Mouse (Mus musculus) brain, embryonic 18.5 days (tissue): ENCODE measurements around the gene Grn.

ENCODE experiments used
- DNase-seq: peaks from one replicate; pipeline ENCODE4 v3.0.0-alpha.2; 2012; ENCODE audit warnings: low read depth, low spot score

The Grn gene

DNA sequence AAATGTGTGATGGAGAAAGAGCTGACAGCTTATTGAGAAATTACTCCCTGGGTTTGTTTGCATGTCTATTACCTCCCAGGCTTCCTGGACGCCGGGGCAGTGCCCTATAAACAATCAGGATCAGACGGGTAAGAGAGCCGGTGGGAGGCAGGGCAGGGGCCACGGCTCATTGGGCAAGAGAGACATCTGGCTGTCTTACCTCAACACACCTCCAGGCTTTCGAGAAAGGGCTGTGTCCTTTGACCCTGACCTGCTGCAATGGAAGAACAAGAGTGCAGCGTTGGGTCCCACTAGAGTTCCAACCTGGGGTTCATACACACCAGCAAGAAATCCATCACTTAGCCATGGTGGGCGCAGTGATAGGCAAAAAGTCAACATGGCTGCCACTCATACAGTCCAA is 8.6 kb upstream of the Grn start:
- DNase-seq, result no peak

DNA sequence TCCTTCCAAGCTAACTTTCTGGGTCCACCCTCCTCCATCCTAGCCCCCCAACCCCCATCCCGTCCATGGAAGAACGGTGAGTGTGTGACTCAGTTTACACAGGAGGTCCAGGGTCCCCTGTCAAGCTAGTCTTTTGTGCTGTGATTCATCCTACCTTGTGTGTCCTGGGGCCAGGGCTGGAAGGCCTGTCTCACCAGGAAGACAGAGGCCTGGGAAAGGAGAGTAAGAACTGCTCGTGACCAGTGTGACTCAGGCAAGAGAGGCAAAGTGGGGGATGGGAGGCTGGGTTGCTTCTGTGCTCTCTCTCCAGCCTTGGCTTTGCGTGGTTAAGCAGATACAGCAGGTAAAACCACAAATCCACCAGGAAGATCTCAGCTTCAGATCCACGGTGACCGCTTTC is 5.4 kb upstream of the Grn start:
- no peak for DNase-seq

DNA sequence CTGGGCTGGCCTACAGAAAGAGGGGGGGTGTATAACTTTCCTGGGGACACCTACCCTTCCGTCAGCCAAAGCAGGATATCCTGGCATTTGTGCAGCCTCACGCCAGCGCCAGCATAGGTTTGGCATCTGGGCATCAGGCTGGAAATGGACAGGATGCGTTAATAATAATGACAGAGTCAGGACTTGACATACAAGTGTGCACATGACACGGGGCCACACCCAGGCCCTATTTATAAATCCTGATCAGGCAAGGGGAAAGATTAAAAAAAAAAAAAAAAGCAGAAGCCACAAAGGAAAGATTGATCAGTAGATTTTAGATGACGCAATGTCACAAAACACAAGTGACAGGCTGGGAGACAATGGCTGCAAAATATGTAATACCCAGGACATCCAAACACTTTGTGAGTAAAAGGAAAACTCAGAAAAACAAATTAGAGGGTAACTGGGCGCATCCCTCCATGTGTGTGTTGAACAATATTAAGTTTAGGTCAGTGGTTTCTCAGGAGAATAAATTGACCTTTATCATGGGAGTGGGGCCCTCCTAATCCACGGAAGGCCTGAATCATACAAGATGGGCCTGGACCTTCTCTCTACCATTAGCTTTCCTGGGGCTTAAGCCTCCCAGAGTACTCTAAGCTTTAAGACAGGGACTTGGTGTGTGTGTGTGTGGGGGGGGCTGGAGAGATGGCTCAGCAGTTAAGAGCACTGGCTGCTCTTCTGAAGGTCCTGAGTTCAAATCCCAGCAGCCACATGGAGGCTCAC is 4.4 kb upstream of the Grn start:
- no peak for DNase-seq

DNA sequence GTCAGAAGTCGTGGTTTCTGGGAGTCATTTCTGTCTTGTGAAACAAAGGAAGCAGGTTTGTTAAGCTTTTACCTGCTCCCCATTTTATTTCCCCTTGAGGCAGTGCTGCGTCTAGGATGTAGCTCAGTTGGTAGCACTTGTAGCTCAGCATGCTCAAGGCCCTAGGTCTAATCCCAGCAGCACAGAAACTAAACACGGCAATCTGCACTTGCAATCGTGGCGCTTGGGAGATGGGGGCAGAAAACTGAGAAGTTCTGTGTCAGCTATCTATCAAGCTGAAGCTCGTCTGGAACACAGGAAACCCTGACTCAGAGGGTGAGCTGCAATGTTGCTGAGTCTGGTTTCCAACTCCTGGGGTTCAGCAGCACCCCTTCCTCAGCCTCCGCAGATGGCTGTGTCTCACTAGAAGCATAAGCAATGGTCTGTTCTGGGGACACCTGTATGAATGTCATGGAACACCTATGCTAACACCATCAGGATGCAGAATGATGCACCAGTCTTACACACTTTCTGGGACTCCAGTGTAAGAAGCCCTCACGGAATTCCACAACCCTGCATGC is 1.1 kb upstream of the Grn start:
- DNase-seq, result no peak

DNA sequence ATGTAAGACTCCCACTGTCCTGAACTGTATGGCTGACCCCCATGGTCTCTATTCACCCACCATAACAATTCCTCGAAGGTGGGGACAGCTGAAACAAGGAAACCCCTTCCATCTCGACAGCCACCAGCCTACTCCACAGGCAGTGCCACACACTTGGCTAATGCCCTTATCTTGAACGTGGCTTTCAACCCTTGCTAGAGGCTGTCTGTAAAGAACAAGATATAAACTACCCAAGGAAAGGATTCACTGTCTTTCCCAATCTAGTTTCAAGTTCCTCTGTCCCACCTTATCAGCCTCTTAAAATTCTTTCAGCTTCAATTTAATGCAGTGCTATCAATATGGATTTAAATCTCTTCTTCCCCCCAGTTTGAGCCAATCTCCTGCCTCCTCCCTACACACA is 564 bp upstream of the Grn start:
- DNase-seq, result no peak

DNA sequence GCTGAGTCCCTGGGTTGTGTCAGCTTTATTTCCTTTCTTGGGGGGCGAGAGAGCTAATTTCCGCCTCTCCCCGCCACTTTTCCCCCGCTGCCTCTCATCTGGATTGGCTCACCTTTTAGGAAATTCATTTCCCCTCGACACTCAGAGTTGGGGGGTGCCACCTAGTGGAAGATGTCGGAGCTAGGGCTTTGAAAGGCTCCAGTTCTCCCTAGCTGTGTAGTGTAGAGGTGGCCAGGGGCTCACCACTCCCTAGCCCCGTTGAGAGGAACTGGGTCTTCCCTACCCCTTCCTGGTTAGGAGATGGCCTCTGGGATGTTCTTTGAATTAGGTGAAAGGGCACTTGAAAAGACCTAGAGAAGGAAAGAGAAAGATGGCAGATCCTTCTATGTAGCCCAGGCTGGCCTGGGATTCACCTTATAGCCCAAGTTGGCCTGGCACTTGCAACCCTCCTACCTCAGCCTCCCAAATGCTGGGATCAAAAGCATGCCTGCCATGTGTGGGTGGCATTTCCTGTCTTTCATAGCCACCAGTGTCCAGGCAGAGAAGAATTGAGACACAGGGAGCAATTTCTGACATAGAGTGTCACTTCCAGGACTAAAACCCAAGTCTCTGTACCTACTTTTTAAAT is 1.0 kb downstream of the Grn start:
- no peak for DNase-seq

DNA sequence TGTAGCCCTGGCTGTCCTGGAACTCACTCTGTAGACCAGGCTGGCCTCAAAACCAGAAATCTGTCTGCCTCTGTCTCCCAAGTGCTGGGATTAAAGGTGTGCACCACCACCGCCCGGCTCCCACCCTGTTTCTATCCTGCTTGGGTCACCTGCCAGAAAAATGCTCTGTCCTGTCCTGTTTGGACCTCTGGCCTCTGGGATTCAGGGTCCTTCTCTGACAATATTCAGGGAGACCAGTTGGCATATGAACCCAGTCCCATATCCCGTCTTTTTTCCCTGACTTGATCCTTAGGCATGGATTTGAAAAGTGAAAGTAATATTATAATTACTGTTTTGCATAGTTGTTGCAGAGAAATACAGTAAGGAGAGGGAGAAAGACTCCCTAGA is 1.6 kb downstream of the Grn start:
- no peak for DNase-seq

DNA sequence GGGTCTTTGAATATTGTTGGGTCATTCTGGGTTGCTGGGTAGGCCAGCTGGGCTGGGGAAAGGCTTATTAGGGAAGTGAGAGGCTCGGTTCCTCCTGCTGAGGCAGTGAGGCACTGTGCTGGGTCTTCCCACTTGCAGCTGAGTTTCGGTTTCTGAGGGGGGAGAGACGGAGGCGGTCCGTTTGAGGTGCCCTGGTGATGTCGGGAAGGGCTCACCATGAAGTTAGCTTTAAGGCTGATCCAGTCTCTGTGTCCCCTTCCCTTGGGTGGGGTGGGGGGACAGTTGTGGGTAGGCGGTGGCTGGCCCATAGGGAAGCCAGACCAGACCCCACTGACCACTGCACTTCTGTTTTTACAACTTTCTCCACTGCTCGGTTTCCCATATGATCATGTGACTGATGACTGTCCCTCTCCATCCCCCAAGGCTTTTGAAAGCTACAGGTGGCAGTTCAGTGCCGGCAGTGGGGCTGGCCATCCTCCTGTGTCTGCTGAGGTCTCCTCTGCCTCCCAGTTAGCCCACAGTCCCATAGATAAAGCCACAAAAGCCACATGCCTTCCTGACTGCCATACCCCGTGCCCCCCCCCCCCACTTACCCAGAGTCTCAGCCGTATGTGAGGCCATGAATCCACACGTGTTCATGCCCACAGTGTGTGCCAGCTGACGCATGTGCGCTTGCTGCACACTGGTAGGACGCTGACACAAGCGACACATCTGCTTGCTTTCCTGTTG is 2.2 kb downstream of the Grn start:
- no peak for DNase-seq

DNA sequence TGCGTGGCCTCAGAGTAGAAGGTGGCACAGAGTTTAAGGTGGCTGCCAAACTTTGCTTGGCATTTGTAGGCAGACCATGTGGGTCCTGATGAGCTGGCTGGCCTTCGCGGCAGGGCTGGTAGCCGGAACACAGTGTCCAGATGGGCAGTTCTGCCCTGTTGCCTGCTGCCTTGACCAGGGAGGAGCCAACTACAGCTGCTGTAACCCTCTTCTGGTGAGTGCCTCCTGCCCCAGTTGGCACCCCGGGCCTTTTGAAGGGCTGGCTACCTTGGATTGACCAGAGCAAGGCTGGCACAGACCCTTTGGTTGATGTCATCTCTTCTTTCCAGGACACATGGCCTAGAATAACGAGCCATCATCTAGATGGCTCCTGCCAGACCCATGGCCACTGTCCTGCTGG is 2.8 kb downstream of the Grn start:
- no peak for DNase-seq

DNA sequence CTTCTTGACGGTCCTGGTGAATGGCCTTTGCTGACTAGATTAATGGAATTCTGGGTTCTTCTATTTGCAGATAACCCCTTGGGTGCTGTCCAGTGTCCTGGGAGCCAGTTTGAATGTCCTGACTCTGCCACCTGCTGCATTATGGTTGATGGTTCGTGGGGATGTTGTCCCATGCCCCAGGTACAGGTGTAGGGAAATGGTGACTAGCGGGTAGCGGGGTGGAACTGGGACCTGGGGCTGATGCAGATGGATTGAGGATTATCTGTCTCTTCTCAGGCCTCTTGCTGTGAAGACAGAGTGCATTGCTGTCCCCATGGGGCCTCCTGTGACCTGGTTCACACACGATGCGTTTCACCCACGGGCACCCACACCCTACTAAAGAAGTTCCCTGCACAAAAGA is 3.8 kb downstream of the Grn start:
- DNase-seq, result no peak

DNA sequence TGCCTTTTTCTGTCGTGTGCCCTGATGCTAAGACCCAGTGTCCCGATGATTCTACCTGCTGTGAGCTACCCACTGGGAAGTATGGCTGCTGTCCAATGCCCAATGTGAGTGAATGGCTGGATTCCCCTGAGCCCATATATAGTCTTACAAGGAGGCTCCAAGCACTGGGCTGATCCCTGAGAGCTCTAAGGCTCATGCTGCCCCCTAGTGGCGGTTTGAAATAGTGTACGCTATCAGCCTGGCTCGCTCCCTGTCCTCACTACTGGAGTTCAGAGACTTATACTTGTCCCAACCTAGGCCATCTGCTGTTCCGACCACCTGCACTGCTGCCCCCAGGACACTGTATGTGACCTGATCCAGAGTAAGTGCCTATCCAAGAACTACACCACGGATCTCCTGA is 4.3 kb downstream of the Grn start:
- no peak for DNase-seq

DNA sequence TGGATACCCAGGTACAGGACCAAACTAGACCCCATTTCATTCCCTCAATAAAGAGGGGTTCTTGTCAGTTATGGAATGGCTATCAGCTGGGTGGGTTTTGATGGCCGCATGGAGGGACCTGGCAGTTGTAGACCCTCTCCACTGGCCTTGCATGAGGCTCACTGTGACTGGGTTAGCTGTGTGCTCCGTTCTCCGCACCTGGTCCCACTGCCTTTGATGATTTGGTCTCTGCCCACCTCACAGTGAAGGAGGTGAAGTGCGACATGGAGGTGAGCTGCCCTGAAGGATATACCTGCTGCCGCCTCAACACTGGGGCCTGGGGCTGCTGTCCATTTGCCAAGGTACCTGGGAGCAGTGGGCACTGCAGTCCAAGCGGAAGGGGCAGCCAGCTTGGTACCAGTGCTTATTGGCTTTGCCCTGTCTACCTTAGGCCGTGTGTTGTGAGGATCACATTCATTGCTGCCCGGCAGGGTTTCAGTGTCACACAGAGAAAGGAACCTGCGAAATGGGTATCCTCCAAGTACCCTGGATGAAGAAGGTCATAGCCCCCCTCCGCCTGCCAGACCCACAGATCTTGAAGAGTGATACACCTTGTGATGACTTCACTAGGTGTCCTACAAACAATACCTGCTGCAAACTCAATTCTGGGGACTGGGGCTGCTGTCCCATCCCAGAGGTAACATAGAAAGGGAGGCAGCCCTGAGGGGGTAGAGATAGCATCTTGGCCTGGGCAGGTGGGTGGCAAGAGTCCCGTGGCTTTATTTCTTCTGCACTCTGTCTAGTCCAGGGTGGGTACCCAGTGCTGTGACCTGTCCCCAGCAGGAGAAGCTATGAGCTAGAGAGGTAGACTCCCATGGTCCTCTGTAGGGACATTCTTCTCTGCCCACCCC is 4.9 kb downstream of the Grn start:
- no peak for DNase-seq

DNA sequence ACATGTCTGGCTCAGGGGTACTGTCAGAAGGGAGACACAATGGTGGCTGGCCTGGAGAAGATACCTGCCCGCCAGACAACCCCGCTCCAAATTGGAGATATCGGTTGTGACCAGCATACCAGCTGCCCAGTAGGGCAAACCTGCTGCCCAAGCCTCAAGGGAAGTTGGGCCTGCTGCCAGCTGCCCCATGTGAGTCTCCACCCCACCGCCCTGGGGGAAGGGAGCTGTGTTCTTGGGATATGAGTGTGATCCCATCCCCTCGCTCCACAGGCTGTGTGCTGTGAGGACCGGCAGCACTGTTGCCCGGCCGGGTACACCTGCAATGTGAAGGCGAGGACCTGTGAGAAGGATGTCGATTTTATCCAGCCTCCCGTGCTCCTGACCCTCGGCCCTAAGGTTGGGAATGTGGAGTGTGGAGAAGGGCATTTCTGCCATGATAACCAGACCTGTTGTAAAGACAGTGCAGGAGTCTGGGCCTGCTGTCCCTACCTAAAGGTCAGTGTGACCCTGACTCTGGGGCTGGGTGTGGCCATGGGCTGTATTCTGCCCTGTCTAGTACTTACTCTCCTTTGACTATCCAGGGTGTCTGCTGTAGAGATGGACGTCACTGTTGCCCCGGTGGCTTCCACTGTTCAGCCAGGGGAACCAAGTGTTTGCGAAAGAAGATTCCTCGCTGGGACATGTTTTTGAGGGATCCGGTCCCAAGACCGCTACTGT is 5.8 kb downstream of the Grn start:
- DNase-seq, result no peak

DNA sequence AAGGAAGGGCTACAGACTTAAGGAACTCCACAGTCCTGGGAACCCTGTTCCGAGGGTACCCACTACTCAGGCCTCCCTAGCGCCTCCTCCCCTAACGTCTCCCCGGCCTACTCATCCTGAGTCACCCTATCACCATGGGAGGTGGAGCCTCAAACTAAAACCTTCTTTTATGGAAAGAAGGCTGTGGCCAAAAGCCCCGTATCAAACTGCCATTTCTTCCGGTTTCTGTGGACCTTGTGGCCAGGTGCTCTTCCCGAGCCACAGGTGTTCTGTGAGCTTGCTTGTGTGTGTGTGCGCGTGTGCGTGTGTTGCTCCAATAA is 6.3 kb downstream of the Grn start:
- DNase-seq, result no peak

DNA sequence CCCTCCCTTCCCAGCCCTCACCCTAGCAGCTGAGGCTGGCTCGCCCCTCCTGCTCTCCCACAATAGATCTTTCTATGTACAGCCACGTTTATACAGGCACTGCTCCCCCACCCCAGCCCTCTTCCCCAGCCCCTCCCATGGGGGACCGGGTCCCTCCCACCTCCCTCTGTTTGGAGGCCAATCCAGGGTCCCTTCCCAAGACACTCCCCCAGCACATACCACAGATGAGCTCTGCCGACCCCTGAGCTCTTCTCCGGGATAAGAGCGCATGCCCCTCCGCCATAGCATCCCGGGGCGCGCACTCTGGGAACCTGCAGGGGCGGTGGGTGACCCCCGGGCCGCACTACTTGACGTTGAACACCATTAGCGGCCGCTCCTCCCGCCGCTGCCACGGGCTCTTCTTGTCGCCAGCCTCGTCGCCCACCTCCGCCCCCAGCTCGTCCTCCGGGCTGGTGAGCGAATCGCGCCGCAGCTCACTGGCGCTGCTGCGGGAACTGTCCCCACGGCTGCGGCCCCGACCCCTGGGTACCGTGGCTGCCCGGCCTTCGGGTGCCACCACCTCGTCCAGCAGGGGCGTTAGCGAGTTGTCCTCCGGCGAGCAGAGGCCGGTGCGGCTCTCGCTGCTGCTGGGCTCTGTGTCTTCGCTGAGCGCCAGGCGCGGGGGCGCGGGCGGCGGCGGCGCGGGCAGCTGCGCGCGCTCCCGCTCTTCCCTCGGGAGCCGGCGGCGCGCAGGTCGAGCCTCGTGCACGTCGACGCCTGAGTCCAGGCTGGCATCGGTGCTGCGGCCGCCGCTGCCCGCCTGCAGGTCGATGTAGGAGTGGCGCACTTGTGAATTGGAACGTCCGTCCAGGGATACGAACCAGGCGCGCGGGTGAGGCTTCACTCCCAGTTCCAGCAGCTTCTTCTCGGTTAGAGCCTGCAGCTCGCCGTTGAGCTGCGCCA is 7.3 kb downstream of the Grn start:
- no peak for DNase-seq

DNA sequence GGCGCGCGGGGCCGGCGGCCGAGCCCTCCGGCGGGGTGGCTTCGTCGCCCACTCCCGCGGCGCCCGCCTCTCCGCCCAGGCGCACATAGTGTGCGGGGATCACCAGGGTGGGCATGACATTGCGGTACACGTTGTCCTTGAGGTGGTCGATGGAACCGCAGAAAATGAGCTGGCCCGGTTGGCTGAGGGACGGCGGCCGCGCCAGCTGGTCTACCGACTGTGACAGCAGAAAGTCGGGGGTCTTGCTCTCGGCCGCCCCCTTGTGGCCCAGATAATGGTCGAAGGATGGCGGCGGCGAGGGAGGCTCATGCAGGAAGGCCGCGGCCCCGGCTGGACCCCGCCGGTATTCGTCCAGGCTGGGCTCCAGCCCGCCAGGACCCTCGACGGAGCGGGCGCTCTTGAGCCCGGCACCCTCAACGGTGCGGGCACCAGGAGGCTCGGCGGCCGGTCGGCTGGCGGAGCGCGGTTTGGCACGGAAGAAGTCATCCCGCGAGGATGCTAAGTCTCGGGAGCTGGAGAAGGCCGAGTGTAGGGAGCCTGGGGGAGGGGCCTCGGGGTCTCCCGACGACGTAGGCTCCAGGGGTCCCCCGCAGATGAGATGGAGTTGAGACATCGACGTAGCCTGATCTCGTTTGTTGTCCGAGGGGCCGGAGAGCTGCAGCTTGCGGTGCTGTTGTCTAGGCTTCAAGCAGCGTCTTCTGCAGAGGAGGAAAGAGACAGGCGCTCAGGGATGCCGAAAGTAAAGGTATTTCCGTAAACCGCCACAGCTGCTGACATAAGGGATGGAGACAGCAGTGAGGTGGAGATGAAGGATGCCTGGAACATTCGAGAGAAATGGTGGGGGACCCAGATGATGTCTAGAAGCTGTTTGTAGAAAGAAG is 8.3 kb downstream of the Grn start:
- no peak for DNase-seq

DNA sequence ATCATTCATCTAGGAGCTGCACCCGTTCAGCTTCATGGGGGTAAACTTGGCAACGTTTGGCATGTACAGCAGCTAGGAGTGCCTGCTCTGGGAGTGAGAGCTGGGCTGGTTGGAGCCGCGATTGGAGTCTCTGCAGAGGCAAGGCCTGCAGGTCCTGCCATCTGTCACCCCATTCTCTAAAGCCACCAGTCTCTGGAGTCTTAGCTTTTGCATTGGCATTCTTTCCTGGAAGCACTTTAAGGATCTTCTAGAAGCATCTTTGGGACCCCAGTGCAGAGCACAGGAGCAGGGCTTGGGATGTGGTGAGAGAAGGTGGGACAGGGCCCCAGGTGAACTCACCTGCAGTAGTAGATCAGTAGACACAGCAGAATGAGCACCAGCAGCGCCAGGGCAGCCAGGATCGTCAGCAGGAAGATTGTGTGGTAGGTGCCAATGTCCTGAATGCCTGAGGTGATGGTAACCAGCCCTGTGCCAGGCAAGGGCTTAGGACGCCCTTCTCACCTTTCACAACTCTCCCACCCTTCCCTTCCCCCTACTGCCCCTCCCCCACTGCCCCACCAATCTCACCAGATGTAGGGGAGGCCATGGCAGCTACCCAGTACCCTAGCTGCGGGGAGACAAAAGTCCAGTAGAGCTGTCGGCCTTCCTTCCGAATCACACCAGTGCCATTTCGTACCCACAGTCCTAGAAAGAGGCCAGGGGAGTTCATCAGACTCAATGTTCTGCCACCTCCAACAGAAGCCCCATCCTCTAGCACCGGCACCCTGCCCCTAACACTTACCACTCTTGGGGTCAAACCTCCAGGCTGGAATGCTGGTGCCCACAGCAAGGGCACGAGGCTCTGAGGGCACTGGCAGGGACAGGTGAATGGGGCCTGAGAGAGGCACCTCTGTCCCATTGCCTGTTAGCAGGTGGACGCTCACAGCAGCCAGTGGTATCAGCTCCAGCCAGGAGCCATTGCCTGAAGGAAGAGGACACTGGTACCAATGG is 9.3 kb downstream of the Grn start:
- DNase-seq, result no peak

DNA sequence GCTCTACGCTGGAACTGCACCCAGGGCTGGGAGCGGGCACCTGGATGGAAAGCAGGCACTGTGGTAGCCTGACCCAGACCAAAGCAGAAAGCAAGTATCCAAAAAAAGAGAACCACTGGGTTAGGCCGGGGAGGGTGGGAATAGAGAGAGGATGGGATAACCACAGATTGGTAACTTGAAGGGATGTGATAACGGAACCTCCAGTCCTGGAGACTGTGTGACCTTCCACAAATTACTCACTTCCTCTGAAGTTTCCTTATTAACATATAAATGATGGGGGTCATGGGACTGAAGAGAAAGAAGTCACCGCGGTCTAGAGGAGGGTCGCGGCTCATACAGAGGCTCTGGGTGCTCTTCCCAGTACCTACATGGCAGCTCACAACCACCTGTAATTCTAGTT is 10.1 kb downstream of the Grn start:
- no peak for DNase-seq
